Mouse (Mus musculus): ENCODE data around the gene Asb6.

Gene Asb6

DNA sequence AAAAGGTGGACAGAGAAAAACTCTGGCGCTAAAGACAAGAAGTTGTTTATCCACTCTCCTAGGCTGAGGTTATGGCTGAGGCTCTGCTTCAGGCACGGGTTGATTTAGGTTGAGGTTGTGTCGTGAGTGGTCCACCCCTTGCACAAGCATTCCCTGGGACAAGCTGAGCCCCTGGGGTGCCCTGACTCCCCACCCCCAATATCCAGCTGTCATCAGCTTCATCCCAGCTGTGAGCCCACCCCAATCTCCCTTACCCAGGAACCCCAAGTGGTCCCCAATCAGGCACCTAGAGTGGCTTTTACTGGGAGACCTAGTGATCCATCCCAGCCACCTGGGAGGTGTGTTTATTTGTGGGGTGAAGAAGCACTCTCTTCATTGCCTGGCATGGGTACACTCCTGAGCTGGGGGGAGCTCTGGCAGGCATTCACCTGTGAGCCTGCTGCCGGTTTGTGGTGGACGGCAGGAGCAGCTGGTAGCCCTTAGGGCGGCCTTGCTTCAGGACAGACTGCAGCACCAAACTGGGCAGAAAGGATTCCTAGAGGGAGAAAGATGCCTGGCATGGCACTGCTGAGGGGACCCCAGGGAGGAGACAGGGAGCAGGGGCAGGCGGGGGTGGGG is 34.8 kb downstream of the Asb6 start:
- no peak for DNase-seq (ENCODE audit: low spot score)

DNA sequence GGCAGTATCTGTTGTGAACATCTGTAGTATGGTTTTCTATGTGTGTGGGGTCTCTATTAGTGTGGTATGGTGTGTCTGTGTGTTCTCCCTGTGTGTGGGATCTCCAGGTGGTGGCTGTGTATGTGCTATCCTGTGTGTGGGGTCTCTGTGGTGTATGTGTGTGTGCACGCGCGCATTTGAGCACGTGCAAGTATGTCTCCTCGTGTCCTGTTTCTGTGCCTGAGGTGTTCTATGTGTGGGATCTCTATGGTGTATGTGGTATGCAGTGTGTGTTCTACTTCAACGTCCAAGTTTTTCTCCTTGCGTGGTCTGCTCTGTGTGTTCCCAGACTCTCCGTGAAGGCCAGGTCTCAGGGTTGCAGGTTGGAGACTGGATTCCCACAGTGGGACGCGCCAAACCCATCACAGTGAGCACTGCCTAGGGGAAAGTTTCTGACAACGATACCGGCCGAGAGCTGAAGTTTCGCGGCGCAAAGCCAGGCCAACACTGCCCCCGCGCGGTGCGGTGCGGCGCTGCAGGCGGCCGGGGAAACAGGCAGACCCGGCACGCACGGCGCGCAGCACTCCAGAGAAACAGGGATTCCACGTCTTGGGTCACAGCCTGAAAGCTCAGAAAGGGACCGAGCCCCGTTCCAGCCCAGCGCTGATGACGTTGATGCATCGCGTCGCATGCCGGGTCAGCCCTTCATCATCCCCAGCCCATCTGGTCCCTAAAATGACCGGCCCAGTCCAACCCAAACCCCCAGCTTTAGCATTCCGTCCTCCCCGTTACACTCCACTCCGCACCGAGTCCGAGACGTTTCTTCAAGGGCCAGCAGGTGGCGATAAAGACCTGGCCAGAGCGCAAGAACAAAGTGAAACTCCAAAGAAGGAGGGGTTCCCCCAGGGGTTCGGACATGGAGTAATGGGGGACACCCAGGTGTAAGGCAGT is 35.7 kb downstream of the Asb6 start:
- peak; percentile 88 for DNase-seq (ENCODE audit: low spot score)

DNA sequence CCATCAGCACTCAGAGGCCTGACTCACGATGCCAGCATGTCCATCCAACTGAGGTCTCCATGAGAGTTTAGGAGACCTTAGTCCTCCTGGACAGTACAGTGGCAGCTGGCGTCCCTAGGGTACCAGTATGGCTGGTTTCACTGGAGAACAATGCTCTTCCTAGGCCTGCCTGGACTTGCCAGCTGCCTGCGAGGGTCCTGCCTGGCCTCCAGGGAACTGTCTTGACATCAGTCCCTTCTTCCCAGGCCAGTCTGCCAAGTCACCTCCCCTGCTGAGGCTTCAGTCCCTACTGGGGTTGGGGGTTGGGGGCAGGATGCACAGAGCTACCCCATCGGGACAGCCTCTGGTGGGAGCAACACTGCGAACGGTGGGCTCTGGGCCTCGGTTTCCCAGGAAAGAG is 38.1 kb downstream of the Asb6 start:
- DNase-seq (ENCODE audit: low spot score), result no peak

DNA sequence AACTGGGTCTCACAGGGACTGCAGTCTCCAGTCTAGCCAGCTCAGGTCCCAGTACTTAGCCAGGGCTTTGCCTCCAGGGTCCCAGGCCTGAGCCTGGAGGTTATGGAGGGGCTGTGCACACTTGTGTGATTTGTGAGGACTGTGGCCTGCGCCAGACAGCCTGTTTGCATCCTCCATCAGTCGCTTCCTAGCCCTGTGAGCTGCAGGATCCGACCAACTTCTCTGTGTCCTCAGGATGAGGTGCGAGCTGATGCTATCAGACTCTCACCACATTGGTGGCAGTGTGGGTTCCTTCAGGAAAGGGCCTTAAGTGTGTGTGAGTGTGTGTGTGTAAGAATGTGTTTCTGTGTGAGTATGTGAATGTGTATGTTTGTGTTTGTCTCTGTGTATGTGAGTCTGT is 42.7 kb downstream of the Asb6 start:
- DNase-seq (ENCODE audit: low spot score), result no peak

DNA sequence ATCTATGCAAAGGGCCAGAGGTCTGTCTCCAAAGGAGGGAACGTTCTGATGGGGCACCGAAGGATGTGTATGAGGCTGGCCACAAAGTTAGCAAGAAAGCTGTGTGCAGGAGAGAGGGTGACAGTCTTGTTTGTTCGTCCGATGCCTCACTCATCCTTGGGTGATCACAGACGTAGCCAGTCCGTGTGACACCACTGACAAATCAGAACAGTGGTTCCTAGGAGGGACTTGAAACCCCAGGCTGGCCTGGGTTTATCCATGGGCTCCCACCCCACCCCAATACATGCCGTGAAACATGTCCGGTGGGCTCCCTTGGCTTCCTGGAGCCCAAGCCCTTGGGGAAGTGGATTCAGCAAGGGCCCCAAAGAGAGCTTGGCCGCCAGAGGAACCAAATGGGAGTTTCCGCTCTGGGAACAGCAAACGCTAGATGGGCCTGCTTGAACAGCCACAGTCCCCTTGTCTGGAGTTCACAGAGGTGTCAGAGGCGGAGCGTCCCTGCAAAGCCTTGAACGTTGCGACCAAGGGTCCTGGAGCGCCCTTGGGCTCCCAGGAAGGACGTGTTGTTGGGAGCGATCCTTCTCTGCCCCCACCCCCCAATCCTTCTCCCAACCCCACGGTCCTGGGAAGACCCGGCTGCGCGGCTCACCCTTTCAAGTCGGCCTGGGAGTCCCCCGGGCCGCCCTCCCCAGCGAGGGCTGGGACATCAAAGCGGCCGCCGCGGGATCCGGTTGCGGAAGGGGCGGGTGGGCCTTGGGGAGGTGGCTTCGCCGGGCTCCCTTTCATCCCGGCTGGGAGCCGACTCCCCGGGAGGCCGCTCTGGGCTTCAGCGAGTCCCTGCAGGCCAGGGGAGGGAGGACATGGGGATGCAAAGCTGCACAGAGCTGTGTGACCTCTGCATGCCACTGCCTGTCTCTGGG is 45.8 kb downstream of the Asb6 start:
- DNase-seq (ENCODE audit: low spot score), result no peak

DNA sequence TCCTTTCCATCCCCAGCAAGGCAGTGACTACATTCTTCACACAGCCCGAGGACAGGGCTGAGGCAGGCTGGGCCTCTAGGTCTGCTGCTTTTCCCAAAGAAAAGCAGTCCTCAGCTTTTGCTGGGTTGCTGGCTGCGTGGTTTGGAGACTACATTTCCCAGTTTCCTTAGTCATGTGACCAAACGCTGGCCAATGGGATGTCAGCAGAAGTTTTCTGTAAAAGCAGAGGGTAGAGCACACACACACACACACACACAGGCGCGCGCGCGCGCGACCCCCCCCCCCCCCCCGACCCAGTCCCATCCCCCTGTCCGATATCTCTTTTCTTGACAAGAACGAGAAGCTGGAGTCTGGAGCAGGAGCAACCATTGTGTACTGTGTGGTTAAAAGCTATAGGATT is 46.8 kb downstream of the Asb6 start:
- DNase-seq (ENCODE audit: low spot score), result peak; percentile 68

DNA sequence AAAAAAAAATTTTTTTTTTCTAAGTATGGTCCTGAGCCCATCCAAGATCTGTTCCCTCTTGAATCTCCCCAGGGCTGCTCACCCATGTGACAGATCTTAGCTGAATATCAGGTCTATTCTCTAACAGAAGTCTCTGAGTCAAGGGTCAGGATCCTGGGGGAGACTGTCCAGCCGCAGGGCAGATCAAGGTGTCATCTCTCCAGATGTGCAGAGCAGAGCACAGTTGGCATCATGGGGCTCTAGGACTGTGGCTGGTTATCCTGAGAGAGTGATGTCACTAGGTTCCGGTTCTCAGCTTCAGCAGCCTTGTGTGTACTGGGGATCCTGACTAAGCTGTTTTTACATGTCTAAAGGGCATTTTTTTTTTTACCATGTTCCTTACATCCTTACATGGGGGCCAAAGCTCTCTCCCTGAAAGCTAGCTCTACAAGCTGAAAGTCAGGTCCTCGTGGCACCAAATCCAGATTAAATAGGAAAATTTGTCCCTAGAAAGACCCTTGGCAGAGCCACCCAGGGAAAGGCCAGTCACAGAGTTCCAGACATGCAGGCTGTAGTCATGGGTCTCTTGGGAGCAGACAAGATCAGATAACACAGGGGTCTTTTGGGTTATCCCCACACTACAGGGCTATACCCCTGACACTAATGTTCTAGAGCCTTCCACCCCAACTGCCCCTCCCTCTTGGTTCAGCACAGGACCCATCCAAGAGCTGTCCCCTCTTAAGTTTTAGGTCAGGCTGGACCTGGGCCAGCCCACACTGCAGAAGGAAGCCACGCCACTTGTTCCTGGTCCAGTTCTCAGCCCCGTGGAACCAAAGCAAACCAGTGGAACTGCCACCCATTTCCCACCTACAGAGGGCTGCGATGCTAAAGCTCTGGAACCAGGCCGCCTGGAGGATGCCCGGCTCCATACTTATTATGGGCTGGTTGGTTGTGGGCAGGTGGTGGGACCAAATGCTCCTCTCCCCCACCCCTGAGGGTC is 47.5 kb downstream of the Asb6 start:
- no peak for DNase-seq (ENCODE audit: low spot score)

DNA sequence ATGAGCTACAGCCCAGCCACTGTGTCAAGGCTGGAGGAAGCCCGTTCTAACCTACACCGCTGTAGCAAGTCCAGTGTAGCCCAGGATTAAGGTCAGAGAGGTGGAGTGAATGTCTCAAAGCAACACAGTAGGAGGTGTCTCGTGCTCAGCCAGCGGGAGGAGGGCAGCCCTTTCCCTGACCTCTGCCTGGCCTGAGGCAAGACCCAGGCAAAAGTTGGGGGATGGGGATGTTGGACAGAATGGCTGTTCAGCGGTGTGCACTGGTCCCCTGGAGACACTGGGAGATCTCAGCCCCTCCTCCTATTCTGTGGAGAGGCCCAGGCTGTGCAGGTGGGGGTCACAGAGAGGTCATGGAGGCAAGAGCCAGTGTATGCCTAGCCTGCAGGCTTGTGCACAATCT is 50.9 kb downstream of the Asb6 start:
- DNase-seq (ENCODE audit: low spot score), result no peak

DNA sequence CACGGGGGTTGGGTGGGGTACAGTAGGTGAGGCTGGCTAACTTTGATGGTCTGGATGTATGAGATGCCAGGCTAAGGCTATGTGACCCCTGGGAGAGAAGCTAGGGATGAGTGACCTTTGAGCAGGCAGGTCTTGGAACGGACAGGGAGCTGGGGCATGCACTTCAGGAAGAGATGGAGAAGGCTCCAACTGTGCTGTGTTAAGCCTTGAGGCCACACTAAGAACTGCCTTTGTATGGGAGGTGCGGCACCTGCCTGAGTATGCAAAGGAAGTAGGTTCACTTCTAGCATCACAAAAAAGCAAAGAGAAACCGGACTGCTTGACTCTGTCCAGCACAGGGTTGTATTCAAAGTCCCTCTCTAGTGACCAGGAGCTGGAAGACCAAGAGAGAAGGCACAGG is 51.9 kb downstream of the Asb6 start:
- no peak for DNase-seq (ENCODE audit: low spot score)

DNA sequence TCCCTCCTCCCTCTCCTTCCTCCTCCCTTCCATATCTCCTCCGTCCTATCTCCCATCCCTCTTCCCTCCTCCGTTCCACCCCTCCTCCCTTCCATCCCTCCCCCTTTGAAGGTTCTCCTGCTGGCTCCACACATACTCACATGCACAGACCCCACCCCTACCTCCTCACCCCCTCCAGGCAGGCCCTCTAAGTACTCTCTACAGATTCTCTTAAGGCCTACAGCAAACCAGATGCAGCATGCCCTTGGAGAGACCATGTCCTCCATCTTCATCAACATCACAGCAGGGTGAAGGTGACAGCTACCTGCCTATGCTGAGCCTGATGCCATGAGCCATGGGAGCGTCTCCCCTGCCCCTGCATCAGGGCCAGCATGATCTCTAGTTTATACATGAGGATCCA is 52.9 kb downstream of the Asb6 start:
- no peak for DNase-seq (ENCODE audit: low spot score)

DNA sequence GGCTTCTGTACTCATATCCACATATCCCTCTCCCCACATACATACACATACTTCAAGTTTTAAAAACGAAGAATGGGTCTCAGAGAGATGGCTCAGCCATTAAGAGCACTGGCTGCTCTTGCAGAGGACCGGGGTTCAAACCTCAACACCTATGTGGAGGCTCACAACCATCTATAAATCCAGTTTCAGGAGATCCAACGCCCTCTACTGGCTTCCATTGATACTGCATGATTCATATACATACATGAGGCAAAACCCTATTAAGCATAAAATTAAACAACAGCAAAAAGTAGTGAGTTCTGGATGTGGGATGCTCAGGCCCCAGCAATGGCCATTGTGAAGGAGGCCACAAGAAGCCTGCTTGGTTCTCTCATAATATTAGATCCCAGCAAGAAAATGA is 54.2 kb downstream of the Asb6 start:
- no peak for DNase-seq (ENCODE audit: low spot score)

DNA sequence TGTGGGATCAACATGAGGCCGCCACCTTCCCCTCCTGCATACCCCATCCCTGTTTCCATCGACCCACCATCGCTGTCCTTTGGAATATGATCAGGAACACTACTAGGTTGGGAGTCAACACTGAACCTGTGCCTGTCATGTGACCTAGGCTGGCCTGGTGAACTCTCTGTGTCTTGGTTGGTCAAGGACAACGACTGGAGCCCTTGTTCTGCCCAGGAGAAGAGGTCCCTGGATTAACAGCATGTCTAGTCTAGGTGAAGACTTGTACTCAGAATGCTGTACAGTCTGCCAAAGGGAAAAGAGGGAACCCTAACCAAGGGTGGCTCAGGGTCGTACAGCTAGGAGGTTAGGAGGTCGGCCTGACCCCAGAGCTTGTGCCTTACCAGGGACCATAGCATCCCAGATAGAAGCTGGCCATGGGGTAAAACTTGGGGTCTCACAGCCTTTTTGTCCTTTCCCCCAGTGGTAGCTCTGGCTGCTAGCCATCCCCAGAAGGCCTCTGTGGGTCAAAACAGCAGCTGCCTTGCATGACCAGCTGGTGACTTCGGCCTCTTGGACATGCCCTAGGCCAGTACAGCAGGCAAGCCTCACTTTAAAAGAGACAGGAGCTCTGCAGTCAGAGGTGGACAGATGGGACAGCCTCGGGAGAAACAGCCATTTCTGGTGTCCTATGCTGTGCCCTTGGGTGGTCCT is 56.7 kb downstream of the Asb6 start:
- peak; percentile 57 for DNase-seq (ENCODE audit: low spot score)

All from adipocyte (in vitro differentiated cells).